ENCODE assay signal across 18 mouse cellular contexts in the genomic region with DNA sequence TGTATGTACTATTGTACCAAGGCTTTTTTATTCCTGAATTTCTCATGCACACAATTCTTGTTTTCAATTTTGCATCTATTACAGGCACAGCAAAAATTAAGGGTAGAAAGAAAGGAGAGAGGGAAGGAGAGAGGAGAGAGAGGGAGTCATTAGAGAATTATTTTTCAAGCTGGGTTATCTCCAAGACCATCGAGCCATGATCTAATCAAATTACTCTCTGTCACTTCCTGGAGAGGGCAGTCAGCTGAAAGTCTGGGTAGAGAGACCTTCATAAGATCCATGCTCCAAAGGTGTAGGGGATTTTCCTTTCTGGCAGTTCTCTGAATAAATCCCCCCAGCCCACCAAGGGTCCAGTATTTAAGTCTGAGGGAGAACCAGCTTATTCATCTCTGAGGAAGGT.
"Had no signal": no experiment of that assay in that cellular context is flagged by ENCODE, and none has a peak within 500 bp of the region (broad histone marks: within the 10 kb centered on the region; RNA-seq: fewer than 3 reads in every experiment).

No protein-coding gene starts in this region.

- H3K4me2 ChIP-seq: lung, embryonic 14.5 days; midbrain, embryonic 12.5 days; neural tube, embryonic 13.5 days; neural tube, embryonic 15.5 days had no signal

- DNase-seq: lung, adult 18-20 months; lung, embryonic 14.5 days; lung, postnatal 10 days; lung, postnatal 4 days; midbrain, embryonic 14.5 days; right cerebral cortex, adult 18-20 months; right cerebral cortex, postnatal 25 days; right cerebral cortex, postnatal 4 days; spleen, adult 18-20 months; thymus, adult 2 months; thymus, postnatal 25 days; thymus, postnatal 4 days had no signal

- H3K9ac ChIP-seq: liver, embryonic 14.5 days; lung, embryonic 14.5 days; midbrain, embryonic 12.5 days; neural tube, embryonic 13.5 days; neural tube, embryonic 15.5 days had no signal

- H3K4me3 ChIP-seq: midbrain, embryonic 10.5 days; midbrain, embryonic 12.5 days; myocyte; neural tube, embryonic 13.5 days; neural tube, embryonic 15.5 days had no signal

- H3K27ac ChIP-seq: liver, embryonic 14.5 days; midbrain, embryonic 10.5 days; midbrain, embryonic 12.5 days; neural tube, embryonic 13.5 days; neural tube, embryonic 15.5 days had no signal

- H3K4me1 ChIP-seq: midbrain, embryonic 10.5 days; midbrain, embryonic 12.5 days; neural tube, embryonic 13.5 days; neural tube, embryonic 15.5 days had no signal

- H3K27me3 ChIP-seq: midbrain, embryonic 12.5 days; neural tube, embryonic 13.5 days; neural tube, embryonic 15.5 days had no signal

- H3K36me3 ChIP-seq: midbrain, embryonic 10.5 days; midbrain, embryonic 12.5 days; neural tube, embryonic 13.5 days; neural tube, embryonic 15.5 days had no signal

- H3K9me3 ChIP-seq: midbrain, embryonic 10.5 days; midbrain, embryonic 12.5 days; neural tube, embryonic 13.5 days; neural tube, embryonic 15.5 days had no signal
